Mouse (Mus musculus) erythroblast, embryonic 14.5 days (primary cell): ENCODE results near the gene Flrt1. TPM values are rescaled to one million over a fixed set of nuclear protein-coding genes. Genes with fewer than 3 reads are reported as not detected.

Source experiments
- H3K27me3 ChIP-seq: 2 replicates; pipeline ENCODE4 v1.6.1; 2012; ENCODE audit warnings: inconsistent platforms; ENCODE audit not compliant: control insufficient read depth
- H3K36me3 ChIP-seq: 2 replicates; pipeline ENCODE4 v1.6.1; 2012; ENCODE audit warnings: mild to moderate bottlenecking, inconsistent platforms; ENCODE audit not compliant: control insufficient read depth
- H3K4me1 ChIP-seq: 2 replicates; pipeline ENCODE4 v1.6.1; 2012; ENCODE audit warnings: inconsistent platforms; ENCODE audit not compliant: control insufficient read depth
- H3K4me3 ChIP-seq: replicated peaks from 2 replicates; pipeline ENCODE3; 2012; ENCODE audit warnings: moderate library complexity, mild to moderate bottlenecking, inconsistent platforms
- H3K9me3 ChIP-seq: 2 replicates; pipeline ENCODE4 v1.6.1; 2012; ENCODE audit warnings: low read length, inconsistent platforms, mixed read lengths; ENCODE audit not compliant: control insufficient read depth
- GATA1 ChIP-seq: IDR thresholded peaks from 2 replicates; pipeline ENCODE4 v1.6.1; 2012; ENCODE audit warnings: low read length, inconsistent platforms, mixed read lengths
- TAL1 ChIP-seq: IDR thresholded peaks from 3 replicates; pipeline ENCODE4 v1.6.1; 2012; ENCODE audit warnings: low read length, inconsistent platforms, mixed read lengths
- polyA plus RNA-seq: library from polyadenylated mRNA; stranded (reverse); fragments of >175 nt; gene quantifications from 2 replicates; pipeline ENCODE4 v1.2.3, GENCODE M21; 2012

The Flrt1 gene
- polyA plus RNA-seq, 1 experiment = not detected

DNA sequence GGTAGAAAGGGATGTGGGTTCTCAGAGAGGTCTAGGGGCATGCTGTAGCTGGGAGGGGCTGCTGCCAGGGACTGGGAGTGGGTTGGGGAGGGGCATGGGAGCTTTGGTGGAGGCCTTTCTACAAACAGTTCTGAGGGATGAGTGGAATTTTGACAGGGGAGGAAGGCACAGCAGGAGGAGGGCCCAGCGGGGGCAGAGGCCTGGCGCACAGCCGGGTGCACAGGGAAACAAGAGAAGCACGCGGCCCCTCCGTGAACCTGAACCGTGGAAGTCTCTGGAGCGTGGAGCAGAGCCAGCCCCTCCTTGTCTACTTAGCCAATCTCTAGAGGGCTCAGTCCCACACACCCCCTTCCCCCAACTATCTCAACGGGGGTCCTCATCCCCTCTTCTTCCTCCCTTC lies 30.0 kb upstream of the Flrt1 start:
- no peak for TF ChIP-seq GATA1
- Histone ChIP-seq H3K9me3 (no peaks in the 10 kb centered on the region), H3K4me1 (peaks cover 3% of the 10 kb centered on the region), H3K27me3 (peaks cover 41% of the 10 kb centered on the region), H3K36me3 (no peaks in the 10 kb centered on the region), H3K4me3 (no peak overlapping the region)

DNA sequence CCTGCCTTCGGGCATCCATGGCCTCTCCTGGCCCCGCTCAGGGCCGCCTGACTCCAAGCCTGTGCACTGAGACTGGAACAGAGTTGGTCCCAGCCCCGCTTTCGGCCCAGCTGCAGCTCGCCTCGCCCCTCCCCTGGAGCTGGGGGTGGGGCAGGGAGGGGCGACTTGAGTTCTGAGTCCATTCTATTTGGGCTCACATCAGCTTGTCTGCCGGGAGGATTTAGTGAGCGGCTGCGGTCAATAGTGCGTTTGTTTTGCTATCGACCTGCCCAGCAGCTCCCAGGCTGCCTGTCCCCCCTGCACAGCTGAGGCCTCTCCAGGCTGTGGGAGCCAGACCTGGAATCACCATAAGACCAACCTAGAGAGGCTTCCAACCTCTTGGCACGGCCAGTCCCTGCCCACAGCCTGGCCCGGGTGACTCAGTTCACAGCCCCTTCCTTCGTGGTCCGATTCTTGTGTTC lies 29.1 kb upstream of the Flrt1 start:
- Histone ChIP-seq H3K4me3 (no peak overlapping the region), H3K36me3 (no peaks in the 10 kb centered on the region), H3K9me3 (no peaks in the 10 kb centered on the region), H3K4me1 (peaks cover 3% of the 10 kb centered on the region), H3K27me3 (peaks cover 43% of the 10 kb centered on the region)
- TF ChIP-seq GATA1 (no peak), TAL1 (no peak)

DNA sequence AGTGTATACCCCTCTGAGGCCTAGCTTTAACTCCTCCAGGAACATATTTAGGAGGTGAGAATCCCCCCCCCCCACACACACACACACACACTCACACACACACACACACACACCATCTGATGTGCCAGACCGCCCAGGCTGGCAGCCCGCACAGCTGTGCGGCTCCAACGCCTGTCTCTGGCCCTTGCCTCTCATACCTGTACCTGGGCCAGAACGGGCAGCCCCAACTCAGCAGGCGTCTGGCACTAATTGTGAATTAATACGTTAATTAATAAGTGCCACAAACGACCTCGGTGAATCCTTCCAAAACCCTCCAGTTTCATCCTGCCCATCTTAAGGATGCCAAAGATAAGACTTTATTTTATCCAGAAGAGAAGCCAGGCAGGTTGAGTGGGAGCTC lies 27.9 kb upstream of the Flrt1 start:
- Histone ChIP-seq H3K4me3 (no peak overlapping the region), H3K27me3 (peaks cover 43% of the 10 kb centered on the region), H3K9me3 (no peaks in the 10 kb centered on the region), H3K36me3 (no peaks in the 10 kb centered on the region), H3K4me1 (peaks cover 3% of the 10 kb centered on the region)
- TF ChIP-seq GATA1 = no peak
- TF ChIP-seq TAL1 = no peak

DNA sequence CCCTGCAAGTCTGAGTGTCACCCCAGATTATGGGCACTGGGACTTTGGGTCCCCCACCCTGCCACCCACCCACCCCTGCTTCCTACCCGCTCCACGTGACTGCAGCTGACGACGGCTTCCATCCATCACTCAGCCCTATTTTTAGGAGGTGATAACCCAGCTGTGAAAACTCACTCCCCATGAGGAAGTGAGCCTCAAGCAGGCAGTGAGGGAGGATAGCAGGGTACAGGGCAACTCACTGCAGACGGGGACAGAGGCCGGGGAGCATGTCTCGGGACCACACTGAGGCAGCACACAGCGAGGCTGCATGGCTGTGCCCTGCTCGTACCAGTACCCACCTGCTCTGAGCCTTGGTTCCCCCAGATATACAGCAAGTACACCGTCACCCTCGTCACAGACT lies 24.8 kb upstream of the Flrt1 start:
- Histone ChIP-seq H3K4me3 (no peak overlapping the region), H3K36me3 (no peaks in the 10 kb centered on the region), H3K9me3 (no peaks in the 10 kb centered on the region), H3K27me3 (peaks cover 16% of the 10 kb centered on the region), H3K4me1 (peaks cover 12% of the 10 kb centered on the region)
- TF ChIP-seq TAL1 = no peak
- no peak for TF ChIP-seq GATA1

DNA sequence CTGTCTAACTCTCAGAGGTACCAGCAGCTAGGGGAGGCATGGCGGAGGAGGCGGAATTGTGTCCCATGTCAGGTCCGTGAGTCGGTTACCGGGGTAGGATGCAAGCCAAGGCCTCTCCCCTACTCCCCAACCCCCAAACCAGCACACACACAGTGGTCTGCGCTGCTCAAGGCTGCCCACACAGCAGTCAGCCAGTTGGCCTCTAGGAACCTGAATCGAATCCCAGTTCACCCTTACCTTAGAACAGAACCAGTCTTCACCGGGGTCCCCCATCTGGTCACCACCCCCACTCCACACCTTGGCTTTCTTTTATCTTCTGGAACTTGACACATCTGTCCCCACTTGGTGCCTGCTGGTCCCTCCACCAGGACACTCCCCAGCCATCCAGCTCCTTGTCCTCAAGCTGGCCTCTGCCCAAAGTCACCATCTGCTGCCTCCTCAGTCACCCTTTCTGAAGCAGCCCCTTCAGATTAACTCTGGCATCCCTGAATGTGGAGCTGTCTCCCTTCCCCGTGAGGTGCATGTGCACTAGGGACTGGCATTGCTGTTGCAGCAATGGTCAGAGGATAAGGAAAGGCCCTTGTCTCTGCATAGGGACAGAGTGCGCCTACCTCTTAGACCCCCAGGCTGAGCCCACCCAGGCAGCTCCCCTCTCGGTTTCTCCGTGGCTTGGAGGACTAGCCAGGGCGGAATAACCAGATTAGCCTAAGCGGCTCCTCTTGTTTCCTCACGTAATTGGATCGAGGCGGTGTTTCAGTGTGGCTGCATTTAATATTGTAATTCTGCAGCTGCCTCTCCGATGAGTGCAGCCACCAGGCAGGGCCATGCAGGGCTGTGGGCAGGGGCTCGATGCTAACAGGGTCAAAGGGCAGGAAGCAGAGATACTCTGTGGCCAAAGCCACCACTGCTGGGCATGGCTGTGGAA lies 23.3 kb upstream of the Flrt1 start:
- Histone ChIP-seq H3K9me3 (no peaks in the 10 kb centered on the region; the same call in 1 of the 2 replicates), H3K27me3 (peaks cover 4% of the 10 kb centered on the region; the same call in 1 of the 2 replicates), H3K36me3 (no peaks in the 10 kb centered on the region), H3K4me1 (peaks cover 11% of the 10 kb centered on the region), H3K4me3 (no peak overlapping the region)
- TF ChIP-seq GATA1 (no peak), TAL1 (no peak)

DNA sequence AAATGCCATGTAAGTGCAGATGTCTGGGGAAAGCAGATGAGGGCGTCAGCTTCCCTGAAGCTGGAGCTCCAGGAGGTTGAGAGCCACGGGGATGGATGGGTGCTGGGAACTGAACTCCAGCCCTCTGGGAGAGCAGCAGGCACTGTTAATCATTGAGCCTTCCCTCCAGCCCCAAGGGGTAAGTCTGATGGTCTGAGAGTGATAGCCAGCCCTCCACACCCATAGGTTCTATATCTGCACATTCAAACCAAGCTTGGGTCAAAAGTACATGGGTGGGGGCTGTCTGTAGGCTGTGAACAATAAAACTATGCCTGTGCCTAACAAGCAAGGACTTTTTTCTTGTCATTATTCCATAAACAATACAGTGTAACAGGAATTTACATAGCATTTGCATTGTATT lies 21.4 kb upstream of the Flrt1 start:
- Histone ChIP-seq H3K9me3 (no peaks in the 10 kb centered on the region; the same call in 1 of the 2 replicates), H3K4me3 (no peak overlapping the region), H3K36me3 (no peaks in the 10 kb centered on the region), H3K27me3 (peaks cover 3% of the 10 kb centered on the region; the same call in 1 of the 2 replicates), H3K4me1 (peaks cover 14% of the 10 kb centered on the region)
- TF ChIP-seq GATA1 = no peak
- no peak for TF ChIP-seq TAL1

DNA sequence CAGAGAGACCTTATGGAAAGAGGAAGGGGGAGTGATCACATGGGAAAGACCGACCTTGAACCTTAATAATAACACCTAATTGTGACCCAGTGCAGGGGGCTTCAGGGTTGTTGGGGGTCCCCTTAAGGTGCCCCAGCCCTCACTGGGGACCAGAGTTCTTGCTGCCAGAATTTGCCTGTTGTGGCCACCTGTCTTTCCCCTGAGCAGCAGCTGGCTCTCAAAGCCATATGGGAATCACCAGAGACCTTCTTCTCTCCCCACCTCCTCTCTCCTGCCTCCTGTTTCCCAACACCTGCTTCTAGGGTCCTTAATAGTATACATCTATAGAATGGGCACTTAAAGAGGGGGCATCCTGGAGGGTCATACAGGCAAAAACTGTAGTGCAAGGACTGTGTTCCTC lies 20.7 kb upstream of the Flrt1 start:
- Histone ChIP-seq H3K4me3 (no peak overlapping the region), H3K27me3 (peaks cover 2% of the 10 kb centered on the region; the same call in 1 of the 2 replicates), H3K4me1 (peaks cover 20% of the 10 kb centered on the region), H3K9me3 (no peaks in the 10 kb centered on the region; the same call in 1 of the 2 replicates), H3K36me3 (no peaks in the 10 kb centered on the region)
- TF ChIP-seq GATA1 (no peak), TAL1 (no peak)

DNA sequence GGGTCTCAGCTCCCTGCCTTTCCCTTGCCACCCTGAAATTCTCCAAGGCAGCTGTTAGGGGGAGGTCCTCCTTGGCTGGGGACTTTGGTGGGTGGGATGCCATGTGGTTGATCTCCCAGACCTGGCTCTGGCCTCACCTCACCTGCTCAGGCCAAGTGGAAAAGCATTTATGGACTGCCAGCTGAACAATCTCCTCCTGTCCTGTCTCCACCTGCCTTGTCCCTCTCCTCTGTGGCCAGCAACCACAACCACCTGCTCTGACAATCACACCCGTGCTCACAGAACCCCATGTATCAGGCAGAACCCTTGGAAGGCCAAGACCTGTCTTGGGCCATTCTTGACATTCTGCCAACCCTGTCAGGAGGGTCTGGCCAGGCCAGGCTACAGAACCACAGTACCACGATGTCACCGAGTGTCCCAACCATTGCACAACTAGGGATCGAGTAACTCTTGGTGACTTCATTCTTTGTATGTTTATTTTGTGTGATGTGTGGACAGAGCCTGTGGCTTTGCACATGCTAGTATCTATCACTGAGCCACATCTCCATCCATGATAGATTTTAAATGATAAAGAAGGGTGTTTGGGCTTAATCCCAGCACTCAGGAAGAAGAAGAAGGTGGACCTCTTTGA lies 20.1 kb upstream of the Flrt1 start:
- H3K36me3 ChIP-seq = no peaks in the 10 kb centered on the region
- no peak overlapping the region for H3K4me3 ChIP-seq
- peaks cover 26% of the 10 kb centered on the region for H3K4me1 ChIP-seq
- no peaks in the 10 kb centered on the region; the same call in 1 of the 2 replicates for H3K9me3 ChIP-seq
- TF ChIP-seq TAL1 (no peak), GATA1 (no peak)
- peaks cover 2% of the 10 kb centered on the region; the same call in 1 of the 2 replicates for H3K27me3 ChIP-seq

DNA sequence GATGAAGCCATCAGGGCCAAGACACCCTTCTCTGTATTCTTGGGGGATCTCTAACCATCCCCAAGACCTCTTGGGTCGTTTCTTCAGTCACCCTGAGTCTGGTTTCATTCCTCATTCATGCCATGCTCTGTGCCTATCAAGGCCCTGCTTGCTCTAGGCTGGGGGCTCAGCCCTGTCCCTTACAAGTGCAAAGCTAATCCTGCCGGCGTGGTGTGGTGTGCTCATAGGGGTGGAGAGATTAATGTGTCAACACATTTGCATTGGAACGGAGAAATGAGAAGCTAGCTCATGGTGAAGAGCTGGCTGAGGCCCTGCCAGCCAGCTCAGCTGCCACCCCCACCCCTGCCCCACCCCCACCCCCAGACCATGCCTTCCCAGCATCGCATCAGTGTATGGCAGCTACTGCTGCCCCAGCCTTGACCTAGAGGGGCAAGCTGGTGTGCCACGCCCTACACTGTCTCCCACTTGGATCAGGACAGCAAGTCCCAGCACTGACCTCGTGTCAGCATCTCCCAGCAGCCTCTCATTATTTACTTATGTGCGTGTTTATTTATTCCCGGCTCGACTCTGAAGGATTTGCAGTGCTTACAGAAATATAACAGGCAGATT lies 17.3 kb upstream of the Flrt1 start:
- H3K4me1 ChIP-seq = peaks cover 54% of the 10 kb centered on the region
- no peaks in the 10 kb centered on the region for H3K27me3 ChIP-seq
- no peak overlapping the region for H3K4me3 ChIP-seq
- no peaks in the 10 kb centered on the region for H3K36me3 ChIP-seq
- no peaks in the 10 kb centered on the region; the same call in 1 of the 2 replicates for H3K9me3 ChIP-seq
- TF ChIP-seq TAL1 = no peak
